Mouse (Mus musculus): Measurements from ENCODE around the gene 5330417C22Rik.

DNA sequence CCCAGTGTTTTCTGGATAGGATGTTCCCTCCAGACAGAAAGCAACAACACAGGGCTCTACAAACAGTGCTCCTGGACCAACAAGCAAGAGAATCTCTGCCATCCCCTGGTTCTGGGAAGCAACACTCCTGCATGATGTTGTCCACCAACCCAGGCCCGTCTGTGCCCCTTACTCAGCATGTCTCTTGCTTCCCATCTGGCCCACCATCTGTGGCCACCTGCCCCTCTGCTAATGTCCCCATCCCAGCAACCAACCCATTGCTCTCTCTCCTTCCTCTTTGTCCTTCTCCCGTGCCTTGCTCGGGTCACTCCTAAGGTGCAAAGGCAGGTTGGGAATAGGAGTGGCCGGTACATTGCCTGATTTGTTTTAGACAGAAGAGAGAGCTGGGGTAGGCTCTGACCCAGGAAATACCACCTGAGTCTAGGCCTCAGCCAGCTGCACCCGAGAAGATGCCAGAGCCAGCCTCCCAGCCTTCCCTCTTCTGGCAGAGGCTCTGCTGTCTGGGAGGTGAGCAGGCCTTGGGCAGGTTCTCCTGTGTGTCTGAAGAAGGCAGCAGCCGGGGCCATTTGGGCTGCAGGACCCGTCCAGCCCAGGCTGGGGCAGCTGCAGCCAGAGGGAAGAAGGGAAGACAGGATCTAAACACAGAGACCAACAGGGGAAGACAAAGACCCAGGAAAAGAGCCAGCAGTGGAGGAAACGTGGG, 126.5 kb downstream of the 5330417C22Rik start:
- TF ChIP-seq POLR2A (IDR thresholded peaks at IDR 0.05; ENCODE audit: borderline replicate concordance, control insufficient read depth, low read depth, low read length) (no peak), CTCF (IDR thresholded peaks at IDR 0.05; ENCODE audit: control insufficient read depth, insufficient read depth, low read length) (no peak)

All from bone marrow, adult 2 months (tissue).